Mouse (Mus musculus) olfactory bulb, adult 2 months (tissue): ENCODE measurements around the gene Ptpn4. TPM values are rescaled to one million over a fixed set of nuclear protein-coding genes. Genes with fewer than 3 reads are reported as not detected.

ENCODE experiments used
- H3K27ac ChIP-seq: fragments of 200-500 bp; 2 replicates; pipeline ENCODE4 v1.5.1; 2012; ENCODE audit warnings: low read depth, low read length; ENCODE audit not compliant: insufficient read depth
- H3K4me1 ChIP-seq: fragments of 200-500 bp; 2 replicates; pipeline ENCODE4 v1.6.1; 2012; ENCODE audit warnings: low read length; ENCODE audit not compliant: control insufficient read depth, insufficient read depth
- H3K4me3 ChIP-seq: fragments of 200-500 bp; 2 replicates; pipeline ENCODE4 v1.5.1; 2012; ENCODE audit warnings: mild to moderate bottlenecking, low read depth, low read length, moderate library complexity; ENCODE audit not compliant: insufficient read depth
- CTCF ChIP-seq: fragments of 200-500 bp; IDR thresholded peaks from 2 replicates; pipeline ENCODE4 v1.5.1; 2012; ENCODE audit warnings: low read depth, mild to moderate bottlenecking, low read length, moderate library complexity; ENCODE audit not compliant: insufficient read depth
- POLR2A ChIP-seq: fragments of 200-500 bp; IDR thresholded peaks from 2 replicates; pipeline ENCODE4 v1.6.1; 2012; ENCODE audit warnings: mild to moderate bottlenecking, low read depth, low read length, moderate library complexity; ENCODE audit not compliant: insufficient read depth
- WGBS: fragments of 180-500 bp; shearing (Covaris S2); methylation state at CpG from one replicate; pipeline ENCODE4 v1.1.7; 2018; 5-methylcytosine and 5-hydroxymethylcytosine counted together
- polyA plus RNA-seq: library from polyadenylated mRNA; stranded (reverse); fragments of >200 nt; gene quantifications from 2 replicates; pipeline ENCODE4 v1.2.4, GENCODE M21; 2012; ENCODE audit warnings: low replicate concordance; ENCODE audit not compliant: missing spikeins, insufficient read depth, insufficient read length

Ptpn4 gene
- polyA plus RNA-seq, 1 experiment = 271 TPM

GRCm38 (mm10) chr1:119828160-119828559 lies 9.3 kb downstream of the Ptpn4 start:
- Histone ChIP-seq H3K4me1 (no peaks in the 10 kb centered on the region), H3K4me3 (no peak overlapping the region), H3K27ac (no peak overlapping the region)
- 94% methylated on average over 1 of the region's 1 CpGs for WGBS
- TF ChIP-seq POLR2A (no peak), CTCF (no peak)

GRCm38 (mm10) chr1:119818704-119819103 lies 18.7 kb downstream of the Ptpn4 start:
- no peak overlapping the region for H3K4me3 ChIP-seq
- no peak overlapping the region for H3K27ac ChIP-seq
- TF ChIP-seq CTCF (no peak), POLR2A (no peak)
- 16% methylated on average over 1 of the region's 1 CpGs for WGBS
- no peaks in the 10 kb centered on the region for H3K4me1 ChIP-seq

- no peak overlapping the region for H3K27ac ChIP-seq
- 96% methylated on average over 1 of the region's 1 CpGs for WGBS
- no peak for TF ChIP-seq POLR2A
- no peak for TF ChIP-seq CTCF
- H3K4me1 ChIP-seq = no peaks in the 10 kb centered on the region
- H3K4me3 ChIP-seq = no peak overlapping the region
These were observed 29.7 kb downstream of the Ptpn4 start for GRCm38 (mm10) chr1:119807707-119808106.

- WGBS = 35% methylated on average over 2 of the region's 2 CpGs
- Histone ChIP-seq H3K4me1 (no peaks in the 10 kb centered on the region), H3K4me3 (no peak overlapping the region), H3K27ac (no peak overlapping the region)
- TF ChIP-seq POLR2A = no peak
- no peak for TF ChIP-seq CTCF
These were observed 31.4 kb downstream of the Ptpn4 start for GRCm38 (mm10) chr1:119805984-119806383.

- H3K4me3 ChIP-seq = no peak overlapping the region
- WGBS = 19% methylated on average over 1 of the region's 1 CpGs
- no peak for TF ChIP-seq CTCF
- no peak for TF ChIP-seq POLR2A
- H3K27ac ChIP-seq = no peak overlapping the region
- no peaks in the 10 kb centered on the region for H3K4me1 ChIP-seq
These were observed 32.8 kb downstream of the Ptpn4 start for GRCm38 (mm10) chr1:119804586-119804985.

- Histone ChIP-seq H3K27ac (no peak overlapping the region), H3K4me3 (no peak overlapping the region), H3K4me1 (peaks cover 5% of the 10 kb centered on the region; the same call in 1 of the 2 replicates)
- TF ChIP-seq CTCF (no peak), POLR2A (no peak)
These were observed 42.2 kb downstream of the Ptpn4 start for GRCm38 (mm10) chr1:119795174-119795573.

GRCm38 (mm10) chr1:119794342-119794741 lies 43.1 kb downstream of the Ptpn4 start:
- H3K27ac ChIP-seq = no peak overlapping the region
- no peak overlapping the region for H3K4me3 ChIP-seq
- 92% methylated on average over 1 of the region's 1 CpGs for WGBS
- H3K4me1 ChIP-seq = peaks cover 5% of the 10 kb centered on the region; the same call in 1 of the 2 replicates
- no peak for TF ChIP-seq CTCF
- no peak for TF ChIP-seq POLR2A

- 51% methylated on average over 1 of the region's 1 CpGs for WGBS
- H3K4me3 ChIP-seq = no peak overlapping the region
- TF ChIP-seq CTCF (no peak), POLR2A (no peak)
- peaks cover 3% of the 10 kb centered on the region; the same call in 1 of the 2 replicates for H3K4me1 ChIP-seq
- no peak overlapping the region for H3K27ac ChIP-seq
These were observed 46.8 kb downstream of the Ptpn4 start for GRCm38 (mm10) chr1:119790616-119791015.

GRCm38 (mm10) chr1:119775915-119776314 lies 61.5 kb downstream of the Ptpn4 start:
- TF ChIP-seq CTCF (no peak), POLR2A (no peak)
- 76% methylated on average over 2 of the region's 2 CpGs for WGBS
- Histone ChIP-seq H3K4me1 (no peaks in the 10 kb centered on the region), H3K27ac (no peak overlapping the region), H3K4me3 (no peak overlapping the region)

- Histone ChIP-seq H3K4me3 (no peak overlapping the region), H3K4me1 (no peaks in the 10 kb centered on the region), H3K27ac (no peak overlapping the region)
- TF ChIP-seq CTCF (no peak), POLR2A (no peak)
These were observed 101.7 kb downstream of the Ptpn4 start for GRCm38 (mm10) chr1:119735692-119736091.
